Mouse (Mus musculus) hindlimb bud, embryonic 11.5 days (tissue): ENCODE data around the gene Hoxb3.

Experiments used
- DNase-seq: peaks from one replicate; pipeline ENCODE4 v3.0.0-alpha.2; 2012; ENCODE audit warnings: low read depth, low spot score; ENCODE audit errors: extremely low spot score

Hoxb3 gene

DNA sequence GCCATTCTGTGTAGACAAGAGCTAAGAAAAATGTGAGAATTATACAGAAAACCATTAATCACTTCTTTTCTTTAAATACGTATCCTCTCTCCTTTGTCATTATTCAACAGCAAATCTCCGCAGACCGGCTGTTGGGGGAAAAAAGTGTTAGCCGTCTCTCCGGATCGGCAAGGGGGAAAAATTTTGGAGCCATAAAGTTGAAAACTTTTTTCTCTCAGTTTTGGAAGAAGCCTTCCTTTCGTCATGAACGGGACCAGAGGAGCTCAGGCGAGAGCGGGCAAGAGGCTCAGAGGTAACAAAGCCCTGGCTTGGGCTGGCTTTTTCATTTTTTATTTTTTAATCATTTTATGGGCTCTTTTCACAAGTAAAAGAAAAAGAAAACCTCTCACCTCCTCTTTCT lies at the start of gene Hoxb3:
Hoxb3 (plus strand) TSS at position 173 of the 400 bp plus-strand sequence.
- DNase-seq = no peak

DNA sequence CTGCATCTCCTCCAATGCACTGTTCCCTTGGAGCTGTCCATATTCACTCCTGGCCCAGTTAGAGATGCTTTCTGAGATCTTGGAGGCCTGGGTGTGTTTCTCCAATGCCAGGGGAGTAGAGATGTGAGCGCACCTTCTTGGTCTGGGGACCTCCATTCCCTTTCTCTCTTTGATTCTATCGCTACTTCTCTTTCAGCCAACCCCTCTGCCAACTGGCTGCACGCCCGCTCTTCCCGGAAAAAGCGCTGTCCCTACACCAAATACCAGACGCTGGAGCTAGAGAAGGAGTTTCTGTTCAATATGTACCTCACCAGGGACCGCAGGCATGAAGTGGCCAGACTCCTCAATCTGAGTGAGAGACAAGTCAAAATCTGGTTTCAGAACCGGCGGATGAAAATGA lies 48.7 kb upstream of the Hoxb3 start:
- no peak for DNase-seq

DNA sequence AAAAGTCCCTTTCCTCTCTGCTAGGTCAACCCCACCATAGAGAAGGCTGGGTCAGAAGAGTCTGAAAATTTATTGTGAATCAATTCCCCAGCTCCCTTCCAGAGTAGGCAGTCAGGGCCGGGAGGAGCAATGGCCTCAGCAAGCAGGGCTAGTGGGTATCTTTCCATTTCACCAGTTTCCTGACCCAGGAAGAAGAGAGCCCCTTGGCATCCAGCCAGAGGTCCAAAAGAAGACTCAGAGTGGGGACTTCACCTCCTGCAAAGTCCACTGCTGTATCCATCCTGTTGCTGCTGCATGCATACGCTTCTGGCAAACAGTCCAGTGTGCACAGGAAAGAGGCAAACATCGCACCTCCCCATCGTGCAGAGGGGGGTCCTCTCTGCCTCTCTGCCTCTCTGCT lies 47.2 kb upstream of the Hoxb3 start:
- no peak for DNase-seq

DNA sequence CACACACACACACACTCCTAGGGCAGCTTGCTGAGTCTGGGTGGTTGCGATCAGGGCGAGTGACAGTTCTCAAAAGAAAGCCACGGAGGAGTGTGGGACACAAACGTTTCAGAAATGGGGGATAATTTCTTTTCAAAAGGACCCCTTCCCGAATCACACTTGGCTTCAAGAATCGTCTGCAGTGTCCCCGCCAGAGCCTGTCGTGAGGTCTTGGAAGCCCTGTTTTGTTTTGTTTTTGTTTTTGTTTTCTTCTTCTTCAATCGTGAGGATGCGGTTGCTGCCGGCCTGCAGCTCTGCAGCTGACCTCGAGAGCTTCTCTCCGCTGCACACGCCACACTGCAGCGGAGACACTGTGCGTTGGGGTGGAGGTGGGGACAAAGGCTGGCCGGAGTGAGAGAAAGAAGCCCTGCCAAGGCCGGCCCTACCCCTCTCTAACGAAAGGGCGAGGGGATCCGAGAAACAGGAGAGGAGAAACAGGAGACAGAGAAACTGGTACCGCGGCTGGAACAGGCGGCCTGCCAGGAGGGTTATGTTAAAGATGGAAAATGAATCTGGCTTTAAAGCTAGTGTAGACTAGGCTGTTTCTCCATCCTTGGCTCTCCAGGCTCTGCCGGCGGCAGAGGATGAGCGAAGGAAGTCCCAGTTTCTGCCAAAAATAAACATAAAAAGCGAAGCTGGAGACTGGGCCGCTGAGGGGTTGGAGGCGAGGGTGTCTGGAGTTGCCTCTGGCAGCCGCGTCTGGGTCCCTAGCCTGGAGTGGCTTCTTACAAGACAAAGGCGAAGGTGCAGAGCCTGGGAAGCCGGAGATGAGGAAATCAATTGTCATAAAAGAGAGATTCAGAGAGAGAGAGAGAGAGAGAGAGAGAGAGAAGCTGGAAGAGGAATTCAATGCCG lies 45.7 kb upstream of the Hoxb3 start:
- DNase-seq = no peak

DNA sequence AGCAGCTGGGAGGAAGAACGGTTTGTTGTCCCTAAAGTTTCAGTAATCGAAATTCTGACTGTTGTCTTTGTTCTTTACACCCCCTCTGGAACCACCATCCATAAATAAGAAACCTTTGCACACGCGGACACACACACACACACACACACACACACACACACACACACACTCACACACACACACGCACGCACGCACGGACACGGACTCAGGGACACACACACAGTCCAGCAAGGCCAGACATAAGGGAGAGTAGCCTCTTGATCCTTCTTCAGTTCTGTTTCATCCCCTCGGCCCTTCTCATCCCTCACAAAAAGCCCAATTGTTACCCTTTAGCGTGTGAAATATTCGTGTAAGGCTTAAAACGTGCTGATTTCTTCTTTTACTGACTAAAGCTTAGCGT lies 44.8 kb upstream of the Hoxb3 start:
- DNase-seq = no peak

DNA sequence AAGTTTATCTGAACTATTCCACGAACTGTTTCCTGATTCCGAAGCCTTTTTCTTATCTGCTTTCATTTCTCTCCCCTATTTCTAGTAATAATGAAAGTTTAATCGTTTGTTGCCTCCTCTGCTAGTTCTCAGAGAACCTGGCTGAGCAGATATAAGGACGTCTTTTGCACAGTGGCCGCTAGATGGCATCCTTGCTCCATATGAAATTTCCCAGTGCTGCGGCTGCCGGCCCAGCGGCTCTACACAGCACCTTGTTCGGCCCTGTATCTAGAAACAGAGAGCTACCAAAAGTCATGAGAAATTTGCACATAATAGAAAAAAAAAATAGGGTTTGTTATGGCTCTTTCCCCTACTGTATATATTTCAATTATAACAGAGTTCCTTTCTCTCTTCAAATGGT lies 44.4 kb upstream of the Hoxb3 start:
- DNase-seq = peak; percentile 86

DNA sequence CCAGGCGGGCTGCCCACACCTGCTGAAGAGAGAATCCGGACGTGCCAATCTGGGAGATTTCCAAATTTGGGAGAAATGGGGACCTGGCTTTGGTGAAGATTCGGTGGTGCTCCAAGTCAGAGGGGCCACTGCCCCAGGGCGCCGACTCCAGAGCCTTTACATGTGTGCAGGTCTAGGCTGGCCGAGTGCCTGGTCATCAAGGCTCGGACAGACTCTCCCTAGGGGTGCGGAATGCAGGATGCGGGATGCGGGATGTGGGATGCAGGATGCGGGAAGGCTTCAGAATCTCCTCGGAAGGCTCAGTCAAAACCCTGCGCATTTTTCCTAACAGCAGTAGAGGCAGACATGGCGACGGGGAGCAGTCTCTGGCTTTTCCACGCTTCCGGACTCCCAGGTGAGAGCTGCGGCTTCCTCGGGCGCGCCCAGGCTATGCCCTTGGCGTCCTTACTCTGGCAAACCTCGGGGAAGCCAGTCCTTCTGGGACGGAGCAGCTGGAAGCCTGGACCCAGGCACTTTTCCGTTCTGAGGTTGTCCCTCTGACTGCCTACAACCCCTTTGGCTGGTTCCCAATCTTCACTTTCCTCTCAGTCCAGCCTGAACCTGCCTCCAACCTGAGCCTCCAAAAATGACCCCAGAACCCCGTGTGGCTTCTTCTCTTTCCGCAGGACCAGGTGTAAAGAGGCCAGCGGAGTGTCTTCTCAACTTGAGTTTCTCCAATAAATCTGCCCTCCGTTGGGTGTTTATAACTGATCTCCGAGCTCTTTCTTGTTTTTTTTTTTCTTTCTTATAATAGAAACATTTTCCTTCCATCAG lies 43.5 kb upstream of the Hoxb3 start:
- no peak for DNase-seq

DNA sequence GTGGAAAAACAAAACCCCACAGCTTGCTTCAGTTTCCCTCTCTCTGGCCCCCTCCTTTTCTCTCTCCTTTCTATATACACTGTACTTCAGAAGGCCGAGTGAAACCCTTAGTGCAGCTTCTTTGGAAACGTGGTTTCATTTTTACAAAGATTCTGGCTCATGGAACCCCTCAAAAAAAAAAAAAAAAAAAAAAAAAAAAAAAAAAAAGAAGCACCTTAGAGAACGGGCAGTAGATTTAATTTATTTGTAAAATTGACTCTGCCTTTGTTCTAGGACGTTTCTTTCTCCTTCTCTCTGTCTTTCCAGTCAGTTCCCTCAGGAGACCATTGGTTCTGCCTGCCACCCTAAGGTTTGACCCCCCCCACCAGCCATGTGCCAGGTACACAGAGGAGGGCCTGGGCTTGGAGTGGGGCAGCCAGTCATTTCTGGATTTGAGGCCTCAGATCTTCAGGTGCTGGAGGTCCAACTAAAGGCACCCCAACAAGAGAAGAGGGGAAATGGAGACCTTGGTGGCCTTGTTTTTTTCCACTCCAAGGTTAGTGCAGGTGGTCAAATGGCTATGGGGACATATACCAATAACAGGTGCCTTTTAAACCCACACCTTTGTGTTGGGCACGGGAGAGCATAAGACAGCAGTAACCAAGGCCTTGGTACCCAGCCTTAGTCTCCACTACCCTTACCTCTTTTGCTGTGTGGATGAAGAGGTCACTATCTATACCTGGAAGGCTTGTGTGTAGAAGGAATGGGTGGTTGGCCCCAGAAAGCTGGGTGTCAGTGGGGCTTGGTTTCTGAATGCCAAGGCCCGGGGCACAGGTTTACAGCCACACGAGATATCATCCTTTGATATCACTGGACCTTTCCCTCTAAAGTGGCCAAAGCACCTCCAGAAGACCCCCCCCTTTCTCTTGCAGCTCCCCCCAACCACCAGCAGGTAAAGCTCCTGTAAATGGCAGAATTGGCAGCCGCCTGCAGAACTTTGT lies 42.4 kb upstream of the Hoxb3 start:
- DNase-seq = no peak

DNA sequence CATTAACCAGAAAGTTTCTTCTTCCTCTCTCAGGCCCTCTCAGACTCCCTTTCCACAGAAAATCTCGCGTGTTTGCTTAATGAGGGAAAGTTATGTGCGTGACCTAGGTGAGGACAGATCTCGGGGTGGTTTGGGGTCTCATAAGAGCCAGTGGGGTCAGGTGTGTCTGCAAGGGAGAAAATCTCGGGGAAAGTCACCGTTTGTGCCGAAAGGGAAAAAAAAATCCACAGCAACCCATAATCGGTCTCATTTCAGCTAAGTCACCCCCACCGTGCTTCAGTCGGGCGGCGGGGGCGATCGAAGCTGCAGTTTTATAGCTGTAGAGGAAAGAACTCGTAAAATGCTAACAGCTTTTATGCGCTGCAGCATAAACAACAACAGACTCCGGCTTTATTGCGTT lies 41.7 kb upstream of the Hoxb3 start:
- DNase-seq = no peak

DNA sequence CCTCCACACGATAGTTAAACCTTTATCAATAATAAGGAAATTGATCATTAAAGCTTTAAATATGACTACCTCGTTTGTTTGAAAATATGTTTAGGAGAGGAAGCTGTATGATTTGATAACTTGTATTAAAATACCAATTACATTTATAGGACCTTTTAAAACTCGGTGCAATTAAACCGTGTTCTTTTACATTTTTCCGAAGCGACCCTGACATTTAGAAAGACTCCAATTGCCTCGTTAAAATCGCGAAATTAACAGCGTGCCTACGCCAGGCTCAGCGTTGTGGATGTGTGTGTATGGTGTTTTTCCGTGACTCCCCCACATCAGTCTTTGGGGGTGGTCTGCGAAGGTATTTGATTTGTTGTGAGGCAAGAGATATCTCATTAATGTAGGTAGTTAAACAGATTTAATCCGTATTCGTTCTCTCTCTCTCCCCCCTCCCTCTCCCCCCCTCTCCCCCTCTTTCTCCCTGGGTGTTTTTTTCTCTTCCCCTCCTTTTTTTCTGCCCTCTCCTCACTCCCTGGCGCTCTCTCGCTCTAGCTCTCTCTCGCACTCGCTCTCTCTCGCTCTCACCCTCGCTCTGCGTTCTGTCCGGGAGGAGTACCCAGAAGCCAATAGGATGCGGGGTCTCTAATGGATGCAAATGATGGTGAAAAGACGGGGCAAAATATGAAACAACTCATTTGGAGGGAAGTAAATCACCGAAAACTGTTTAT lies 41.1 kb upstream of the Hoxb3 start, which contains the start of gene Hoxb8:
Hoxb8 (plus strand) TSS at position 51 of the 716 bp plus-strand sequence.
- DNase-seq = no peak

DNA sequence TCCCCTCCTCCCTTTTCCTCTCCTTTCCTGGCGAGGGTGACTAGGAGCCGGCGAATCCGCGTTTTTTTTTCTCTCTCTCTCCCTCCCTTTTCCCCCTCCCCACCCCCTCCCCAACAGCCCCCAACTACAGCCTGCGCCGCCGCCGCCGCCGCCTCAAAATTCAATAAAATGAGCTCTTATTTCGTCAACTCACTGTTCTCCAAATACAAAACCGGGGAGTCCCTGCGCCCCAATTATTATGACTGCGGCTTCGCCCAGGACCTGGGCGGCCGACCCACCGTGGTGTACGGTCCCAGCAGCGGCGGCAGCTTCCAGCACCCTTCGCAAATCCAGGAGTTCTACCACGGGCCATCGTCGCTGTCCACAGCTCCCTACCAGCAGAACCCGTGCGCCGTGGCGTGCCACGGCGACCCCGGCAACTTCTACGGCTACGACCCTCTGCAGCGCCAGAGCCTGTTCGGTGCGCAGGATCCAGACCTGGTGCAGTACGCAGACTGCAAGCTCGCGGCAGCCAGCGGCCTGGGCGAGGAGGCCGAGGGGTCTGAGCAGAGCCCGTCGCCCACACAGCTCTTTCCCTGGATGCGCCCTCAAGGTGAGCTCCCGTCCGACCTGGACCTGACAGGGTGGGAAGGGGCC lies 40.2 kb upstream of the Hoxb3 start:
- no peak for DNase-seq

DNA sequence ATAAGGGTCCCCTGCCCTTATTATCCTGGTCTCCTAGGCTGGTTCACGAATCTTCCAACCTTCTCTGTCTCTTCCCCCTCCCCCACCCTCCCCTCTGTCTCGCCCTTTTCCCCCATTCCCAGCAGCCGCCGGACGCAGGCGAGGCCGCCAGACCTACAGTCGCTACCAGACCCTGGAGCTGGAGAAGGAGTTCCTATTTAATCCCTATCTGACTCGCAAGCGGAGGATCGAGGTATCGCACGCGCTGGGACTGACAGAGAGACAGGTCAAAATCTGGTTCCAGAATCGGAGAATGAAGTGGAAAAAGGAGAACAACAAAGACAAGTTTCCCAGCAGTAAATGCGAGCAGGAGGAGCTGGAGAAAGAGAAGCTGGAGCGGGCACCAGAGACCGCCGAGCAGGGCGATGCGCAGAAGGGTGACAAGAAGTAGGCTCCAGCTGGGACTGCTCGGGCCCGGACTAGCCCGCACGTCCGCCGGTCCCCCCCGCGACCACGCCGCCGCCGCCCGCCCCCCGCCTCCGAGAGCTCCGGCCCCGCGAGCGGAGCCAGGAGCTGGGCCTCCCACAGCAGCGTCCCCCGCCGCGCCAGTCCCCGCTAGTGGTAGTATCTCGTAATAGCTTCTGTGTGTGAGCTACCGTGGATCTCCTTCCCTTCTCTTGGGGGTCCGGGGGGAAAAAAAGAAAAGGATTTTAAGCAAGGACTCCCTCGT lies 38.9 kb upstream of the Hoxb3 start:
- DNase-seq = no peak

DNA sequence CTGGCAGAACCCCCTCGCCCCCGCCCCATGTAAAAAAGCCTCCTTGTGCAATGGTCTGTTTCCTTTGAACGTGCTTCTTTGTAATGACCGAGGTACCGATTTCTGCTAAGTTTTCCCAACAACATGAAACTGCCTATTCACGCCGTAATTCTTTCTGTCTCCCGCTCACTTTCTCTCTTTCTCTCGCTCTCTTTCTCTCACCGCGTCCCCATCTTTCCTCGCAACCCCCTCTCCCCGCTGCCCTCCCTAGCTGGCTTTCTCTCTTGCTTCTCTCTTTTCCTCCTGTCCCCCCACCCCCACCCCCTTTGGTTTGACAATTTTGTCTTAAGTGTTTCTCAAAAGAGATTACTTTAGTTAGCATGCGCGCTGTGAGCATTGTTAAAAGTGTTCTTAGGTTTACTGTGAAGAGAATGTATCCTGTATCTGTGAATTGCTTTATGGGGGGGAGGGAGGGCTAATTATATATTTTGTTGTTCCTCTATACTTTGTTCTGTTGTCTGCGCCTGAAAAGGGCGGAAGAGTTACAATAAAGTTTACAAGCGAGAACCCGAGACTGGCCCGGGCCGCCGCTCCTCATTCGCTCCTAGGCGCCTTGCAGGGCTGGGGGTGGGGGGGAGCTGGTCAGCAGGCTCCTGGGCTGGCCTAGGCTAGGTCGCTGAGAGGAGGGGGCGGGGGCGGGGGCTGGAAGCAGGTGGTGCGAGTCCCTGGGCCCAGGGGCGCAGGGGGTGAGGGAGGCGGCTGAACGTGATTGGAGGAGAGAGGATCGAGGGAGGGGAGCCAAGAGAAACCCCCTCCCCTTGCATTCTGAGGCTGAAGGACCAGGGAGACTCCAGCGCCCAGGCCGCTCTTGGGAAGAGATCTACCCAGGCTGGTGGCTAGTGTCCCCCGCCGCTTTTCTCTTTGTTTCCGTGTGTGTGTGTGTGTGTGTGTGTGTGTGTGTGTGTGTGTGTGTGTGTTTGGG lies 38.1 kb upstream of the Hoxb3 start:
- DNase-seq = no peak

DNA sequence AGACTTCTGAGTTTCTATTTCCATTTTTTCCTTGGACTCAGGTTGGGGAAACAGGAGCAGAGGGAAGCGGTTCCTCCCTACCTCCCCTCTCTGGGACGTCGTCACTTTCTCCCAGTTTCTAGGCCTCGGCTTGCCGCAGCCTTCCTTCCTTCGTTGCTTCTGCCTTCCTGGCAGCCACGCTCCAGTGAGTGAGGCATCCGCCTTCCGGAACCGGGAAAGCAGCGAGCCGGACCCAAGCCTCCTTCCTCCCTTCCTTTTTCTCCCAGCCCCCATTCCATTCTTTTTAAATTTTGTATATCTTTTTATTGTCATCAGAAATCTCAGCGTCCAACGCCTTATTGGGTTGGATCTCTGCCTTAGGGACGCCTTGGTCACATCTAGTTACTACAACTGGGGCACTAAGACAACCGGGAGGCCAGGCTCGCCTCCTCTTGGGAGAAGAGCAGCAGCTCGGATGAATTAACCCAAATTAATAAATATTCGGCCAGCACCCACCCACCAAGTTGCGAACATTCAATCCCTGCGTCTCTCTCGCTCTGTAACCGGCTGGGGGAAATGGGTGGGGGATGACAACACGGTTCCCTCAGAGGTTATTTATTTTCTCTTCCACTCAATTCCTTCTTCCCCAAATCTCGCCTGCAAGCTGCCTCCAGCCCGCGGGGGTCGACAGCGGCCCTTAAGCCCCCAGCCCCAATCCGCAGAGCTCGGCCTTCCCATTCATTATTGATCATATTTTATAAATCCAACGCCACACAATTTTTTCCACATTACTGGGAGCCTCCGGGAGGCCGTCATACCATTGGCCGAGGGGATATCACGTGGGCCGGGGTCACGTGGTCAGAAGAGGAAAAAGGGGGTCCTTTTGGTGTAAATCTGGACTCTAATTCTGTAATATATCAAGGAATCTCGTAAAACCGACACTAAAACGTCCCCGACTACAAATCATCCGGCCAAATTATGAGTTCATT lies 37.1 kb upstream of the Hoxb3 start, which contains the start of gene Hoxb7:
Hoxb7 (plus strand) TSS at position 853 of the 968 bp plus-strand sequence.
- DNase-seq = no peak

DNA sequence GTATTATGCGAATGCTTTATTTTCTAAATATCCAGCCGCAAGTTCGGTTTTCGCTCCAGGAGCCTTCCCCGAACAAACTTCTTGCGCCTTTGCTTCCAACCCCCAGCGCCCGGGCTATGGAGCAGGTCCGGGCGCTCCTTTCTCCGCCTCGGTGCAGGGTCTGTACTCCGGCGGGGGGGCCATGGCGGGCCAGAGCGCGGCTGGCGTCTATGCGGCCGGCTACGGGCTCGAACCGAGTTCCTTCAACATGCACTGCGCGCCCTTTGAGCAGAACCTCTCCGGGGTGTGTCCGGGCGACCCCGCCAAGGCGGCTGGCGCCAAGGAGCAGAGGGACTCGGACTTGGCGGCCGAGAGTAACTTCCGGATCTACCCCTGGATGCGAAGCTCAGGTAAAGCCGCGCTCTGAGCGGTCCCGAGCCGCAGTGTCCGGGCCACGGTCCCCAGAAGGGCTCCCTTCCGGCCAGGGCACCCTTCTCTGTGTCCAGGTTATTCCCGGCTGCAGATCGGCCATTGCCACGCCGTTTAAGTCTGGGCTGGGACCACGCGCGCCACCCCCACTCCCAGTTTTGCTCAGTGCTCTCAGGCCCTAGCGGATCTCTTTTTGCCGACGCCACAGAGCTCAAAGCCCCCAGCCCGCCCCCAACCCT lies 36.3 kb upstream of the Hoxb3 start:
- no peak for DNase-seq

DNA sequence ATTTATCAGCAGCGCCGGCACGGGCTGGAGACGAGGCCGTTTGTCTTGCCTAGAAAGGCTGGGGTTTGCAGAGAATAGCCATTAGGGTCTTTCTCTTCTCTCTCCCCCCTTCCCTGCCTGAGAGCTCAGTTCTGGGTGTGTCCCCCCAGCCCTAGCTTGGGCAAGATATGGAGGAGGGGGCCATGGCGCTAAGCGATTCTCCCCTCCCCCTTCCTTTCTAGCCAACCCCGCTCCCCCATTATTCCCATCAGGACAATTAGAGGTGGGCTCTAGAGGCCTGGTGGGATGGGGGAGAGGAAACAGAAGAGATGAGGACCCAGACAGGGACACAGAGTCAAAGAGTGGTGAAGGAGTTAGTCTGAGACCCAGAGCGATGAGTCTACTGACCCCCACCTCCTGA lies 35.7 kb upstream of the Hoxb3 start:
- no peak for DNase-seq
